Mouse (Mus musculus): Measurements from ENCODE around the gene Gm28635. TPM values are rescaled to one million over a fixed set of nuclear protein-coding genes. Genes with fewer than 3 reads are reported as not detected.

Gm28635 gene
- polyA plus RNA-seq, 1 experiment from 2014 or later: not detected

DNA sequence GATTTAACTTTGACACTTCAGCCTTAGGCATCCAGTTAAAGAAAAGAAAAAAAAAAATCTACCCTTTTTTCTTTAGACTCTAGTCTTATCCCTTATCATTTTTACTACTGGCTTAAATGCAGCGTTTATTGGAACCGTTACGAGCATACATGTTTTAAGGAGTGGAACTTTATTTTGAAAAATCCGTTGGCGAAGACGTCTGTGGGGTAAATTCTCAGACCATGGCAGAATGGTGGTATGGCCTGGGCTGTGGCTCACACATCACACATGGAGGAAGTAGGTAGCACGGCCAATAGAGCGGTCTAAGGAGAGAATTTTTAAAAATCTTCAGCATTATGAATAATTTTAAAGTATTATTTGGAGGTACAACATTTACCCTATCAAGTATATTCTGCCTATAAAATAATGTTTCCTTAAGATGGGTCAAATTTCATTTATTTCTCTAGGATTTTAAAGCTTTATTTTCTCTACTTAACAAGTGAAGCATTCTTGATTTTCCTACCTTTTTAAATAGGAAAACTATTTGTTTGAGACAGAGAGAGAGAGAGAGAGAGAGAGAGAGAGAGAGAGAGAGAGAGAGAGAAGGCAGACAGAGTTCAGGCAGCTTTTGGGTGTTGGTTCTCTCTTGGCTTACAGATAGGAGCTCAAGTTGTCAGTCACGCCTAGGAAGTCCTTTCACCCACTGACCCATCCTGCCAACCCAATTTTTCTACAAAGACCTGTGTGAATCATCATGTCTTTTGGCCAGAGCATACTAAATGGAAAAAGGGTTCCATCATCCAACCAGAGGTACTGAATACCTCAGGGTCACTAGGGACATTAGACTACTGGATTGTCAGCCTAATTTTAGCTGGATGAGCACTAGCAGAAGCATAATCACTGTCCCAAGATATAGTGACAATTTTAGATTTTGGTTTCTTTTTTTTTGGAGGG is 38.8 kb upstream of the Gm28635 start:
- Histone ChIP-seq H3K4me3 (ENCODE audit: low read depth, low read length) (peak overlapping the region; percentile 90), H3K27ac (replicated peaks; ENCODE audit: low read depth, low read length) (no peak overlapping the region; the same call in 1 of the 2 replicates), H3K4me1 (ENCODE audit: control insufficient read depth, insufficient read depth, low read length) (0 out of 2 replicates have a peak, but pooled peaks cover 3% of the 10 kb centered on the region), H3K9me3 (ENCODE audit: control insufficient read depth, low read length) (no peaks in the 10 kb centered on the region), H3K36me3 (ENCODE audit: control insufficient read depth, insufficient read depth, low read length) (peaks cover 3% of the 10 kb centered on the region; the same call in 1 of the 2 replicates), H3K9ac (ENCODE audit: low read length) (no peak overlapping the region; the same call in 1 of the 2 replicates), H3K27me3 (ENCODE audit: control insufficient read depth, insufficient read depth, low read length) (no peaks in the 10 kb centered on the region), H3K4me2 (ENCODE audit: low read depth, severe bottlenecking) (peak overlapping the region; percentile 60)
- 37% methylated on average over 9 of the region's 9 CpGs for whole genome bisulfite sequencing
- no peak for DNase-seq (ENCODE audit: low spot score)
- no peak for ATAC-seq (ENCODE audit: insufficient number of reproducible peaks, low FRiP score, low TSS enrichment, low read depth)

DNA sequence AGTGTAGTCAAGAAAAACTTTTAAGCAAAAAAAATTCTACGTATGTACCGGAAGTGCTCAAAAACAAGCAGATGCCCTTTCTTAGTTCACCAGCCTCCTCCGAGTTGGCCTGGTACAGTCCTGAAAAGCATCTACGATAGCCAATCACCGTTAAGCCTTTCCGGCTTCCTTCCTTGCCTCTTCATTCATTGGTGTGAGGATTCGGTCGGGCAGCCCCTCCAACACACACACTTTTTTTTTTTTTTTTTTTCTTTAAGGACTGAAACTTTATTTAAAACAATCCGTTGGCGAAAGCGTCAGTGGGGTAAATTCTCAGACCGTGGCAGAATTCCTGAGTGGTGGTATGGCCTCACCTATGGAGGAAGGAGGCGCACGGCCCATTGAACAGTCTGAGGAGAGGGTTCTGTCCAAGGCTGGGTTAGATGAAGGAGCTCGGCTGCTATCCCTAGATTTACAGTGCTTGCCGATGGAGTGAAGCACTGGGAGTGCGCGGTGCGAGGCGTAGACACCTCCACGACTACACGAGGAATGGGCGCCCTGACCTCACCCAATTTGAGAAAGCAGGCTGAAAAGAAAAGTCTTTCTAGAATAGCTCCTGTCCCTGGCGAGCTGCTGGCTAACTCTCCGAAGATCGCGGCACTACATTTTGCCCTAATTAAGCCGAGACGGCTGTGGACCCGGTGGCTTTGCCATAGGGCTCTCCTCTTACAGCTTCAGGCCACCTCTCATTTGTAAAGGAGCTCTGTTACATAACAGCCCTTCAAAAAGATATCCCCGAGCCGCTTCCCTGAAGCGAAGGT is 37.9 kb upstream of the Gm28635 start:
- under 1% methylated on average over 33 of the region's 33 CpGs for WGBS
- peak overlapping the region; percentile 60 for H3K4me2 ChIP-seq (ENCODE audit: low read depth, severe bottlenecking)
- H3K9me3 ChIP-seq (ENCODE audit: control insufficient read depth, low read length): no peaks in the 10 kb centered on the region
- DNase-seq (ENCODE audit: low spot score) (no peak), ATAC-seq (ENCODE audit: insufficient number of reproducible peaks, low FRiP score, low TSS enrichment, low read depth) (peak; percentile 96)
- no peaks in the 10 kb centered on the region for H3K36me3 ChIP-seq (ENCODE audit: control insufficient read depth, insufficient read depth, low read length)
- H3K27ac ChIP-seq (replicated peaks; ENCODE audit: low read depth, low read length): peak overlapping the region; percentile 96
- H3K27me3 ChIP-seq (ENCODE audit: control insufficient read depth, insufficient read depth, low read length): no peaks in the 10 kb centered on the region
- H3K4me1 ChIP-seq (ENCODE audit: control insufficient read depth, insufficient read depth, low read length): 0 out of 2 replicates have a peak, but pooled peaks cover 3% of the 10 kb centered on the region
- H3K9ac ChIP-seq (ENCODE audit: low read length): peak overlapping the region; percentile 86
- H3K4me3 ChIP-seq (ENCODE audit: low read depth, low read length): peak overlapping the region; percentile 90

- DNase-seq (ENCODE audit: low spot score) (peak; percentile 98), ATAC-seq (ENCODE audit: insufficient number of reproducible peaks, low FRiP score, low TSS enrichment, low read depth) (peak; percentile 93)
- no peaks in the 10 kb centered on the region for H3K9me3 ChIP-seq (ENCODE audit: control insufficient read depth, low read length)
- WGBS: 0% methylated on average over 103 of the region's 107 CpGs
- 0 out of 2 replicates have a peak, but pooled peaks cover 3% of the 10 kb centered on the region for H3K4me1 ChIP-seq (ENCODE audit: control insufficient read depth, insufficient read depth, low read length)
- peak within 1 kb of the TSS; percentile 60 for H3K4me2 ChIP-seq (ENCODE audit: low read depth, severe bottlenecking)
- H3K4me3 ChIP-seq (ENCODE audit: low read depth, low read length): peak within 1 kb of the TSS; percentile 90
- peak within 1 kb of the TSS; percentile 86 for H3K9ac ChIP-seq (ENCODE audit: low read length)
- no peaks in the 10 kb centered on the region for H3K27me3 ChIP-seq (ENCODE audit: control insufficient read depth, insufficient read depth, low read length)
- peak within 1 kb of the TSS; percentile 96 for H3K27ac ChIP-seq (replicated peaks; ENCODE audit: low read depth, low read length)
- H3K36me3 ChIP-seq (ENCODE audit: control insufficient read depth, insufficient read depth, low read length): 0 out of 2 replicates have a peak, but pooled peaks cover 2% of the 10 kb centered on the region
These were observed 37.1 kb upstream of the Gm28635 start, which contains the start of gene Zdhhc5 for GRCm38 (mm10) chr2:84714811-84715561. Gene Zdhhc5 (minus strand): TSS chr2:84715180.

GRCm38 (mm10) chr2:84714422-84714810 is 36.6 kb upstream of the Gm28635 start:
- DNase-seq (ENCODE audit: low spot score): no peak

GRCm38 (mm10) chr2:84711898-84712297 is 34.1 kb upstream of the Gm28635 start:
- Histone ChIP-seq H3K27ac (replicated peaks; ENCODE audit: low read depth, low read length) (no peak overlapping the region), H3K36me3 (ENCODE audit: control insufficient read depth, insufficient read depth, low read length) (peaks cover 5% of the 10 kb centered on the region; the same call in 1 of the 2 replicates), H3K9me3 (ENCODE audit: control insufficient read depth, low read length) (no peaks in the 10 kb centered on the region), H3K9ac (ENCODE audit: low read length) (no peak overlapping the region), H3K27me3 (ENCODE audit: control insufficient read depth, insufficient read depth, low read length) (no peaks in the 10 kb centered on the region), H3K4me2 (ENCODE audit: low read depth, severe bottlenecking) (no peak overlapping the region), H3K4me1 (ENCODE audit: control insufficient read depth, insufficient read depth, low read length) (0 out of 2 replicates have a peak, but pooled peaks cover 3% of the 10 kb centered on the region), H3K4me3 (ENCODE audit: low read depth, low read length) (no peak overlapping the region)
- WGBS: 88% methylated on average over 2 of the region's 2 CpGs
- ATAC-seq (ENCODE audit: insufficient number of reproducible peaks, low FRiP score, low TSS enrichment, low read depth) (no peak), DNase-seq (ENCODE audit: low spot score) (no peak)

More at GRCm38 (mm10) chr2:84714422-84714810, 36.6 kb upstream of the Gm28635 start:
- Histone ChIP-seq H3K27ac (replicated peaks; ENCODE audit: low read depth, low read length) (peak overlapping the region; percentile 96), H3K36me3 (ENCODE audit: control insufficient read depth, insufficient read depth, low read length) (peaks cover 2% of the 10 kb centered on the region; the same call in 1 of the 2 replicates), H3K9me3 (ENCODE audit: control insufficient read depth, low read length) (no peaks in the 10 kb centered on the region), H3K4me1 (ENCODE audit: control insufficient read depth, insufficient read depth, low read length) (0 out of 2 replicates have a peak, but pooled peaks cover 3% of the 10 kb centered on the region), H3K27me3 (ENCODE audit: control insufficient read depth, insufficient read depth, low read length) (no peaks in the 10 kb centered on the region), H3K9ac (ENCODE audit: low read length) (peak overlapping the region; percentile 86), H3K4me2 (ENCODE audit: low read depth, severe bottlenecking) (peak overlapping the region; percentile 53), H3K4me3 (ENCODE audit: low read depth, low read length) (peak overlapping the region; percentile 90)
- ATAC-seq (ENCODE audit: insufficient number of reproducible peaks, low FRiP score, low TSS enrichment, low read depth): peak; percentile 19
- 3% methylated on average over 24 of the region's 26 CpGs for WGBS

DNA sequence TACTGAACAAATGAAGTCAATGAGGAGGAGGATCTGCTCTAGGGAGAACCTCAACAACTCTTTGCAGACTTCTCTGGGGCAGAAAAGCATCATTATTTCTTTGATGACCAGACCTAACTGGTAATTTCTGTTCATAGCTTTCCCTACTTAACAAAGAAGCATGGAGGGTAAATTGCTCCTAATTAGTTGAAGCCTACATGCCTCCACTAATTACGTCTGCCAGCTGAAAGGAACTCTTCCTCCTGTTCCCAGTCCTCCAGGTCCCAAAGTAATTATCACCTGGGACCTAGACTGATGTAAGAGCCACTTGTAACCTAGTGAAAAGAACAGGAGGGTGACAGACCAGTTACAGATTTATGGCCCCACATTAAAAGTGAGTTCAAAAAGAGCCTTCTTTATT is 29.7 kb upstream of the Gm28635 start:
- Histone ChIP-seq H3K9ac (ENCODE audit: low read length) (no peak overlapping the region), H3K27ac (replicated peaks; ENCODE audit: low read depth, low read length) (no peak overlapping the region), H3K36me3 (ENCODE audit: control insufficient read depth, insufficient read depth, low read length) (peaks cover 5% of the 10 kb centered on the region; the same call in 1 of the 2 replicates), H3K27me3 (ENCODE audit: control insufficient read depth, insufficient read depth, low read length) (no peaks in the 10 kb centered on the region), H3K4me3 (ENCODE audit: low read depth, low read length) (no peak overlapping the region), H3K4me2 (ENCODE audit: low read depth, severe bottlenecking) (no peak overlapping the region), H3K4me1 (ENCODE audit: control insufficient read depth, insufficient read depth, low read length) (no peaks in the 10 kb centered on the region), H3K9me3 (ENCODE audit: control insufficient read depth, low read length) (no peaks in the 10 kb centered on the region)
- no peak for DNase-seq (ENCODE audit: low spot score)
- WGBS: 31% methylated on average over 1 of the region's 1 CpGs
- ATAC-seq (ENCODE audit: insufficient number of reproducible peaks, low FRiP score, low TSS enrichment, low read depth): no peak

DNA sequence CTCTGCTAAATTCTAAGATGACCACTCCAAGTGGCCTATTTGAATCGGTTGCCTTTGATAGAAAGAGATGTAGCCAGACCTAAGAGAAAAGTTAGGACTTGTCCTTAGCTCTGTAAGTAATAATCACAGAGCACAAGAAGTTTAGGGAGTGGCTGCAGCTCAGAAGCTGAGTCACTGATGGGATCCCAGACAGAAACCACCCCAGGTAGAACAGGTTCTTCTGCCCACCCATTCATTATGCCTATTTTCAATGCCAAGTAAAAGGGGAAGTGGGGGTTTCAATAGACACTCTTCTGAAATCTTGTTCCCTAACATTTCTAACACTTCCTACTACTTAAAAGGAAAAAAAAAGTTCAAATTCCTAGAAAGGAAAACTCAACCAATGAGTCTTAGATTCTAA is 27.5 kb upstream of the Gm28635 start:
- Histone ChIP-seq H3K4me3 (ENCODE audit: low read depth, low read length) (no peak overlapping the region), H3K27me3 (ENCODE audit: control insufficient read depth, insufficient read depth, low read length) (no peaks in the 10 kb centered on the region), H3K27ac (replicated peaks; ENCODE audit: low read depth, low read length) (no peak overlapping the region), H3K4me2 (ENCODE audit: low read depth, severe bottlenecking) (no peak overlapping the region), H3K4me1 (ENCODE audit: control insufficient read depth, insufficient read depth, low read length) (no peaks in the 10 kb centered on the region), H3K9ac (ENCODE audit: low read length) (no peak overlapping the region), H3K9me3 (ENCODE audit: control insufficient read depth, low read length) (no peaks in the 10 kb centered on the region), H3K36me3 (ENCODE audit: control insufficient read depth, insufficient read depth, low read length) (peaks cover 4% of the 10 kb centered on the region; the same call in 1 of the 2 replicates)
- DNase-seq (ENCODE audit: low spot score) (no peak), ATAC-seq (ENCODE audit: insufficient number of reproducible peaks, low FRiP score, low TSS enrichment, low read depth) (no peak)
- WGBS: 93% methylated on average over 1 of the region's 1 CpGs
